Mouse (Mus musculus) brain, embryonic 14.5 days (tissue): Measurements from ENCODE around the gene Cfb. TPM values are rescaled to one million over a fixed set of nuclear protein-coding genes. Genes with fewer than 3 reads are reported as not detected.
"Not testable (repeated sequence)": the region's sequence is repeated elsewhere in the genome, so short reads cannot be mapped to it uniquely, and the experiment has no call there.

Source experiments
- DNase-seq: peaks from one replicate; pipeline ENCODE4 v3.0.0-alpha.2; 2011; ENCODE audit warnings: low read depth
- CTCF ChIP-seq: fragments of 200-500 bp; IDR thresholded peaks from 2 replicates; pipeline ENCODE4 v1.5.1; 2012; ENCODE audit warnings: inconsistent platforms, mild to moderate bottlenecking, moderate library complexity, borderline replicate concordance; ENCODE audit not compliant: insufficient read depth, insufficient read length; ENCODE audit errors: extremely low read depth
- POLR2A ChIP-seq: fragments of 200-500 bp; IDR thresholded peaks from 2 replicates; pipeline ENCODE4 v1.6.1; 2012; ENCODE audit warnings: mild to moderate bottlenecking, inconsistent platforms, borderline replicate concordance; ENCODE audit not compliant: poor library complexity, insufficient read depth, insufficient read length, severe bottlenecking; ENCODE audit errors: extremely low read depth
- polyA plus RNA-seq: library from polyadenylated mRNA; depleted of rRNA; stranded (reverse); fragments of >200 nt; gene quantifications from 2 replicates; pipeline ENCODE4 v1.2.3, GENCODE M21; 2012; rRNA removed

The Cfb gene
- polyA plus RNA-seq = 0.21 and 0.42 TPM in 2 replicates

DNA sequence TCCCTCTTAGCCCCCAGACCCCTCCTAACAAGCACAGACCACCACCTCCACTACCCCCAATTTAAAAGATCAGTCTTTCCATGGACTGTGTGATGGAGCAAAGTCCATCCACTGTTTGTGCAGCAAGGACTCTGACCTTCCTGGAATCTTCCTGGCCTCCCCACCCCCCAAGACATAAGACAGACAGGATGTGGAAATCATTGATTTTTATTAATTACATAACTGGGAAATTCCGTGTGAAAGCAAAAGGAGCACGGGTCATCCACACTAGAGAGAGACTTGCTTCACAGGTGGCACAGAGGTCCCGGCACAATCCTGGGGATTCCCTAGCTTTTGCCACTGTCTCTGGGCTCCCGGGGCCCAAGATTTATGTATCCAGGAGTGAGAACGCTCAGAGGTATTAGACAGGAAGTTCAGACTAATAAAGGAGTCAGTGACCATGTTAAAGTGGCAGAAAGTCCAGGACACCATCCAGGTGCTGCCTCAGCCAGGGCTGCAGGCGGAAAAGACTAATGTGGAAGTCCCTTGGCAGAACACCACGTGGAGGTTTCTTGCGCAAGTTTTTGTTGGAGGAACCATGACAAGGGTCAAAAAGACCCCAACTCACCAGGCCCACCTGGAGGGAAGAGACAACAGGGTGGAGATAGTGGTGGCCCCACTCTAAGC, at the start of gene Cfb:
Gene Cfb, minus strand, starts transcription at position 103 of the 666 bp plus-strand sequence.
- no peak for DNase-seq
- TF ChIP-seq CTCF = no peak
- no peak for TF ChIP-seq POLR2A

- TF ChIP-seq CTCF (peak; percentile 89), POLR2A (no peak)
- peak; percentile 67 for DNase-seq
These were observed 49.6 kb upstream of the Cfb start for GRCm38 (mm10) chr17:34911945-34912351.

DNA sequence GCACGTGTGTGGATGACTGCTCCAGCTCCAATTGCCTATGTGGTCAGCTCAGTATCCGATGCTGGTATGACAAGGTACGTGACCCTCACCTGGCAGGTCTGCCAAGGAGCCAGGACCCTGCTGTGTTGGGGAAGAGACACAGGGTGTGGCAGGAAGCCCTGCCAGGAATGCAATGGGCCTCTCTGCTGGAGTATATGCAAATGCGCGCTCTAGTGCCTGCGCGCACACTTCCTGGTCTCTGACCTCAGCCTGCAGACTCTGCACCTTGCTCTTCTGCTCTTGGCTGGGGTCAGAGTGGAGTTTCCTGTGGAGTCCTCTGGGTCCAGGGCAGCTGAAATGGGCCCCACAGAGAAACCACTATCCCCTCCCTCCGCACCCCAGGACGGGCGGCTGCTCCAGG, 48.7 kb upstream of the Cfb start:
- DNase-seq = no peak

DNA sequence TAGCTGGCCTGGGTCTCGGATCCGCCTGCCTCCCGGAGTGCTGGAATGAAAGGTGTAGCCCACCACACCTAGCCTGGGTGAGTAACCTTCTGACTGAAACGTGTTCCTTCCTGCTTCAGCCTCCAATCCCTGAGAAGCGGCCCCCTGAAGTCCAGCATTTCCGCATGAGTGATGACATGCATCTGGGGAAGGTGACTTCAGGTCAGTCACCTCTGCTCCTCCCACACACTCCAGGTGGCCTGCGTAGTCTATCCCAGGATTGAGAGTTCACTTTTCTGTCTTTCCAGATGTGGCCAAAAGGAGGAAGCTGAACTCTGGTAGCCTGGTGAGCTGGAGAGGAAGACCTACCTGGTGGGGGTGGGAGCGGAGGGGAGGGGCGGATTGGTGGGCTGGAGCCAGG, 40.6 kb upstream of the Cfb start:
- TF ChIP-seq CTCF (no peak), POLR2A (no peak)
- no peak for DNase-seq

More for the DNA sequence above, 48.7 kb upstream of the Cfb start:
- TF ChIP-seq CTCF (no peak), POLR2A (no peak)

DNA sequence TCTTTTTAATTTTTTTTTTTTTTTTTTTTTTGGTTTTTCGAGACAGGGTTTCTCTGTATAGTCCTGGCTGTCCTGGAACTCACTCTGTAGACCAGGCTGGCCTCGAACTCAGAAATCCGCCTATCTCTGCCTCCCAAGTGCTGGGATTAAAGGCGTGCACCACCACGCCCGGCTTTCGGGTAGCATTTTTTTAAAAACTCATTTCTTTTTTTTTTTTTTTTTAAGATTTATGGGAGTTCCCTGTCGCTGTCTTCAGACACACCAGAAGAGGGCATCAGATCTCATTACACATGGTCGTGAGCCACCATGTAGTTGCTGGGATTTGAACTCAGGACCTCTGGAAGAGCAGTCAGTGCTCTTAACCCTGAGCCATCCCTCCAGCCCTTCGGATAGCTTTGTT, 39.6 kb upstream of the Cfb start:
- not testable (repeated sequence) for DNase-seq

DNA sequence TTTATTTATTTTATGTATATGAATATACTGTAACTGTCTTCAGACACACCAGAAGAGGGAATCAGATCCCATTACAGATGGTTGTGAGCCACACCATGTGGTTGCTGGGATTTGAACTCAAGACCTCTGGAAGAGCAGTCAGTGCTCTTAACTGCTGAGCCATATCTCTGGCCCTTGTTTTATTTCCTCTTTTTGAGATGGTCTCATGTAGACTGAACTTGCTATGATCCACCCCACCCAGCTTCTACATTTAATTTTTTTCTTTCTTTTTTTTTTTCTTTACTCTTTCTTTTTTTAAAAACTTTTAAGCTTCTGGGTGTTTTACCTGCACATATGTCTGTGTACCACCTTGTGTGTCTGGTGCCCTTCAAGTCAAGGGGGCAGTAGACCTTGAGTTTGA, 38.5 kb upstream of the Cfb start:
- not testable (repeated sequence) for DNase-seq

DNA sequence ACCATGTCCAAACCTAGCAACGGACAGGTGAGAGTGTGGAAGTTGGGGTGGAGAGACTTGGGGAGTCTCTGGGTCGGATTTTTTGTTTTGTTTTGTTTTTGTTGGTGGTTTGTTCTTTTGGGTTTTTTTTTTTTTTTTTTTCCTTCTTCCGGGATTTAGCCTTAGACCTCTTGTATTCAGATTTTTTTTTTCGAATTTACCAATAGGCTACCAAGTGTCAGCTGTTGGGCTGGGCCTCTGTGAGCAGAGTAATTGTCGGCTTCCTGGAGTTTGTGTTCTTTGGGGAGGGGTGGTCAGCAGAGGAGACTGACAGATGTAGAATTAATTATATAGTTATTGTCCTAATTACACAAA, 37.5 kb upstream of the Cfb start:
- TF ChIP-seq POLR2A (no peak), CTCF (no peak)
- peak; percentile 40 for DNase-seq

GRCm38 (mm10) chr17:34899053-34899889, 37.0 kb upstream of the Cfb start:
- DNase-seq = peak; percentile 35
- TF ChIP-seq POLR2A = no peak
- TF ChIP-seq CTCF = no peak

DNA sequence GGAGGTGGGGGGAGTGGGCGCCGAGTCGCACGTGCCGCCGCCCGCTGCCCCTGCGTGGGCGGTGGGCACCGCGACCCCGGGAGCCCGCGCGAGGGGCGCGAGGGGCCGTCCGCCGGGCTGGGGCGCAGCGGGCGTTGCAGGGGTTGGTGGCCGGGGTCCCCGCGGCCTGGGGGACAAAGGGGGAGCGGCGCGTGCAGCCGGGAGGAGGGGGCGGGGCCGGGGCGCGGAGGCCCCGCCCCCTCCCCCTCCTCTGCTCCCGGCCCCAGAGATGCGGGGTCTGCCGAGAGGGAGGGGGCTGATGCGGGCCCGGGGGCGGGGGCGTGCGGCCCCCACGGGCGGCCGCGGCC, 36.4 kb upstream of the Cfb start:
- TF ChIP-seq CTCF (no peak), POLR2A (no peak; the same call in 1 of the 2 replicates)
- DNase-seq = peak; percentile 71

GRCm38 (mm10) chr17:34898160-34898586, 35.9 kb upstream of the Cfb start, which contains the start of the genes C2 and Ehmt2:
Gene C2 (minus strand): TSS chr17:34898265.
Gene Ehmt2 (plus strand): TSS chr17:34898469.
- DNase-seq = peak; percentile 92
- TF ChIP-seq CTCF (no peak), POLR2A (peak; percentile 79)

- peak; percentile 76 for DNase-seq
- TF ChIP-seq POLR2A (no peak), CTCF (no peak)
These were observed 35.2 kb upstream of the Cfb start for GRCm38 (mm10) chr17:34897373-34898159.

DNA sequence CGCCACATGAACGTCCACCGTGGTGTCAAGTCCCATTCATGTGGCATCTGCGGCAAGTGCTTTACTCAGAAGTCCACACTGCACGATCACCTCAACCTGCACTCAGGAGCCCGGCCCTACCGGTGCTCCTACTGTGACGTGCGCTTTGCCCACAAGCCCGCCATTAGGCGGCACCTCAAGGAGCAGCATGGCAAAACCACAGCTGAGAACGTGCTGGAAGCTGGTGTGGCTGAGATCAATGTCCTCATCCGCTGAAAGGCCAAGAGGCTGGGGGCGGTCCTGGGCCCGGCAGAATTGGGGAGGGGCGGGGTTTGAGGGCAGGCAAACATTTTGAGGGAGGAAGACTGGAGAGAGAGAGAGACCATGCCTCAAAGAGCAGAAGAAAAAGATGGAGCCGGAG, 34.0 kb upstream of the Cfb start:
- no peak for DNase-seq
- TF ChIP-seq CTCF (no peak), POLR2A (no peak)

DNA sequence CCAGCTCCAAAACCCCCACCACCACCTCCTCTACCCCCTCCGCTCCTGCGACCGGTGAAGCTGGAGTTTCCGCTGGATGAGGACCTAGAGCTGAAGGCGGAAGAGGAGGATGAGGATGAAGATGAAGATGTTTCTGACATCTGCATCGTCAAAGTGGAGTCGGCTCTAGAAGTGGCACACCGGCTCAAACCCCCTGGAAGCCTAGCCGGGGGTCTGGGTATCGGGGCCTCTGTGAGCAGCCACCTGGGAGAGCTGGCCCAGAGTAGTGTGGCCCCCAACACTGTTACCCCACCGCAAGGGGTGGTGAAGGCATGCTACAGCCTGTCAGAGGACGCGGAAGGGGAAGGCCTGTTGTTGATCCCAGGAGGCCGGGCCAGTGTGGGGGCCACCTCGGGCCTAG, 33.4 kb upstream of the Cfb start:
- no peak for TF ChIP-seq CTCF
- TF ChIP-seq POLR2A = no peak
- DNase-seq = no peak
